Mouse (Mus musculus): ENCODE measurements around the gene Map1s.

DNA sequence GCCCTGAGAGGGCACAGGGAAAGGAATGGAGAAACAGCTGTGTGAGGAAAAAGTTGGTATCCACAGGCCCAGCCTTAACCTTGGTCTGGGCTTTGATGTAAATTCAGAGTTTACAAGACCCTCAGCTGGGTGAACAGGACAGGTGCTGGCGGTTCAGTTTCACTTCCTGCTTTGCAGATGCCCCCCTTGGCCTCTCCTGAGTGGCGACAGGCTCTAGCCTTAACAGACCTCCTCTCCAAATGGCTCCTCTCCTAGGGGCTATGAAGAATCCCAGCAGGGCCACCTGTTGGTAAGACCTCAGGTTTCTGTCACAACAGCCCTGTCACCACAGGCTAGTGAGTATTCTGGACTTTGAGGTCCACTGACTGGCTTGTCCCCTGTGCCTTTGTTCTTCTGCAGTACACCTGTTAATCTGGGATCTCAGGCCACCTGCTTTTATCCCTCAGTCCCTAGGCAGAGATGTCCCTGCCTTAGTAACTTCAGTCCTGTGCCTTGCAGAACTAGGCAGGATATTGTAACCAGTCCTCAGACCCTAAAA is 7.0 kb upstream of the Map1s start:
- no peak for TF ChIP-seq CTCF (IDR thresholded peaks at IDR 0.05; ENCODE audit: low read depth)
- TF ChIP-seq EP300 (IDR thresholded peaks at IDR 0.05; ENCODE audit: low read depth): no peak

Measured in liver, embryonic 14.5 days (tissue).